Mouse (Mus musculus): ENCODE results near the gene Fam118a.

Gene Fam118a

DNA sequence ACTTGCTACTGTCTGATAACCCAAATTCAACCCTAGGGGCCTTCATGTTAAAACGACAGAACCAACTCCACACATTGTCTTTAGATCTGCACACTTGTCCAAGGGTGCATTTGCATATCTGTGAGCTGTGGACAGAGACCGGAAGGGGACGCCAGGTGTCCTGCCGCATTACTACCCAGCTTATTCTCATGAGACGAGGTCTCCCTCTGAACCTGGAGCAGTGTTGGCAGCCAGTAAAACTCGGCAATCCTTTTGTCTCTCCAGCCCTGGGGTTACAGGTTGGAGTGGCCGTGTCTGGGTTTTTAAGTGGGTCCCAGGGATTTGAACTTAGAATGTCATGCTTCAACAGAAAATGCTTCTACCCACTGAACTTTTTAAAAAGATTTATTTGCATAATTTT, 28.8 kb upstream of the Fam118a start:
- ChIA-PET CTCF (interaction anchor here (0.6 to 2.7 kb wide), 14 partner anchors 11 to 621 kb away, joined by 3 to 22 read pairs (median 4); partner anchors contain the start of genes 5031439G07Rik (in 1 of the 4) and Upk3a (in 1 of the 4)), POLR2A (interaction anchor here in 3 of 4 experiments (0.6 to 1.5 kb wide), 6 partner anchors 11 to 244 kb away, joined by 3 to 5 read pairs (median 4); partner anchors contain the start of gene 5031439G07Rik (in 1 of the 3))

DNA sequence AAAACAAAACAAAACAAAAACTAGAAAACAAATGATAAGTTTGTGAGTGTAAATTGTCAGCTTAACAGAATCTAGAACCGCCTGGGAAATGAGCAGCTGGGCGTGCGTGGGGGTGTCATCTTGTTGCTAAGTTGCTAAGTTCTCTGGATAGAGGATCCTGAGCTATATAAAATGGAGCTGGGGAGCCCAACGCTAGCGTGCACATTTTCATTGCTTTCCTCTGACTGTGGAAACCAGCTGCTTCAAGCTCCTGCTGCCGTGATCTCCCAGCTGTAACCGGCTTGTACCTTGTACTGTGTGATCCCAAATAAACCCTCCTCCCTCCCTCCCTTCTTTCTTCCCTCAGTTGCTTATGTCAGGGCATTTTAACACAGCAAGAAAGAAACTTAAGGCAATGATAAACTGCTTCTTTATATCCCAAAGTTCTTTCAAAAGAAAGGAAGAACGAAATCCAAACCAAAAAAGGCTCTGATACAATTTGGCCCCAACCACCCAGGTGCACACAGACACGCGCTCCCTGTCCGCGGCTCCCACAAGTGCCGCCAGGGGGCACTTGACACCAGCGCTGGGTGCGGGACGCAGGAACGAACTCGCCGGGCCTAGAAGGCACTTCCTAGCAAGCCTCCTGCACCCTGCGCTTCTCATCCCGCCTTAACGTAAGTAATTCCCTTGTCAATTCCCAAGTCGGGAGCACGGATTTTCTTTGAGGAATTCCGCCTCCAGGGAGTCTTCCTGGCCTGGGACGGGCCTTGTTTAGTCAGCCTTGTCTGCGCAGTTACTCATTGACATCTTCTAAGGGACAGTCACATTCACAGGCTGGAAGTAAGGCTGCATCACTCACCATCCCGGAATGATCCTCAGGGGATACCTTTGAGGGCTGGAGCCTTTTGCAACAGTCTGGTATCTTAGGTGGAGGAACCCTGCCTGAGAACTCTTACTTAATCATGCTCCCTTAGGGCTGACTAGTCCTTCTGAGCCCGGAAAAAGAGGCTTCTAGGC, 27.5 kb upstream of the Fam118a start:
- CTCF ChIA-PET = interaction anchor here (0.6 to 2.7 kb wide), 26 partner anchors 11 to 282 kb away, joined by 3 to 22 read pairs (median 4); partner anchors contain the start of genes 5031439G07Rik (in 1 of the 4) and Upk3a (in 1 of the 4)
- POLR2A ChIA-PET = interaction anchor here in 3 of 4 experiments (0.7 to 1.4 kb wide), 5 partner anchors 13 to 809 kb away, joined by 3 to 10 read pairs (median 3); partner anchors contain the start of genes 5031439G07Rik (in 2 of the 3) and Samm50 (in 1 of the 3)

DNA sequence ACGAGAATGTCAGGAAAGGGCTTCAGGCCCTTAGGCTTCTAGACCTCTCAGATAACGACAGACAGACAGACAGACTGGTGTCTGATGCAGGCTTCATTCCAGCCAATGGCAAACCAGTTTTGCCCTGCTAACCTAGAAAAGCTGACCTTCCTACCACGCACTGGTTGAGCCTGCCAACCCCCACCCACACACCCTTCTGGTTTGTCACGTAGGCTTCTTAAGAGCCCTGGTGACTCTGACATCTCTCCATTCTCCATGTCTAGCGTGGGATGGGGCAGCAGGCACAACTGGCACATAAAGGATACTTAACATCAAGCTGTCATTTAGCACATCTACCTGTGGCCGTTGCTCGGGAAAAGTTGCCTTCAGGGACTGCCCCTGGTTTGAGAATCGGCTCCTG, 19.1 kb upstream of the Fam118a start:
- ChIA-PET POLR2A (interaction anchor here in 2 of 4 experiments (0.8 to 1.1 kb wide), 3 partner anchors 11 to 33 kb away, joined by 3 read pairs; no protein-coding TSS in a partner anchor), CTCF (interaction anchor here in 1 of 4 experiments (0.9 kb wide), 1 partner anchor 264 kb away, joined by 3 read pairs; no protein-coding TSS in a partner anchor)

DNA sequence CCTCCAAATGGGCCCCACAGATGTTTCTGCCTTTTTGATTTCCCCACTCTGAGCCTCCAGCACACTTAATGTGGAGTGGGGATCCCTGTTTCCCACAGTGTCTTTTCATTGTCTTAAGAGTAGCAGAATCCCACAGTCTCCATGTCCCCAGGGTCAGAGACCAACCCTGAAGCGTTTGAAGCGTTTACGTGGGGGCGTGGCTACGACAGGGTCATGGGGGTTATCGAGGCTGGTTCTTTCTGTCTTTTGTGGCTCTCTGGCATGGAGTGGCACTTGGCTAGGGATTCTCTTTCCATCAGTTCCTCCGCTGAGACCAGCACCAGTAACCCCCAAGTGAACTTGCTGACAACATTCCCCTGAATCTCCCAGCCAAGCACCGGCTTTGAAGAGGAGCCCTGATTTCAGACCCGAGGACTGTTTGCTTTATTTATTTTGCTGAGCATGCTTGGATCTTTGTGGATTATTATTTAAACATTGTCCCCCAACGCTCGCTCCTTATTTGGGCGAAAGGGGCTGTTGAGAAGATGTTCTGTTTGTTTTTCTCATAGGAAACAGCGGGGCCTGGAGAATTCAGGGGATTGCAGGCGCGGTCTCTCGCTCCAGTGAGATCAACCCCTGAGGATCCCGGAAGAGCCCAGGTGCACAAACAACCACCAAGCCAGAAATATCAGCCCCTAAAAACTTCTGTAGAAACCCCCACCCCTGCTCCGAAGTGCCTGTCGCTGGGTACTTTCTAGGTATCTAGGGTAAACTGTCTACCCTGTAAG, 16.7 kb upstream of the Fam118a start:
- ChIA-PET CTCF (interaction anchor here in 2 of 4 experiments (0.8 to 1.2 kb wide), 3 partner anchors 11 to 30 kb away, joined by 3 read pairs; no protein-coding TSS in a partner anchor), POLR2A (interaction anchor here in 1 of 4 experiments (1.4 to 1.5 kb wide), 2 partner anchors 12 to 25 kb away, joined by 4 read pairs; no protein-coding TSS in a partner anchor)

DNA sequence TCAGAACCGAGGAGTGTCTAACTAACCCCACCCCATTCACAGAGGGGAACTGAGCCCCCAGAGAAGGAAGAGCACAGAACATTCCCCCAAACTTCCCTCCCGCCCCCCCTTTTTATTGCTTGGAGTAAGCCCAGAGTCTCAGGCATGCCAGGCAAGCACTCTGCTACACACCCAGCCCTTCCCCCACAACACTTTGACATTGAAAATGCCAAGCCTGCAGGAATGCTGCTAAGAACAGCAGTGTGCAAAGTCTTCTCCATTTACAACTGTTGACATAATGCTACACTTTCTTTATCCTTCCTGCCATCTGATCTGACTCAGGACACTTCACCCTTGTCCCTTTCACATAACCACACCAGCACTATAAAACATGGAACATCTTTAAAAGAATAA, 16.1 kb upstream of the Fam118a start:
- POLR2A ChIA-PET = no interaction called here

DNA sequence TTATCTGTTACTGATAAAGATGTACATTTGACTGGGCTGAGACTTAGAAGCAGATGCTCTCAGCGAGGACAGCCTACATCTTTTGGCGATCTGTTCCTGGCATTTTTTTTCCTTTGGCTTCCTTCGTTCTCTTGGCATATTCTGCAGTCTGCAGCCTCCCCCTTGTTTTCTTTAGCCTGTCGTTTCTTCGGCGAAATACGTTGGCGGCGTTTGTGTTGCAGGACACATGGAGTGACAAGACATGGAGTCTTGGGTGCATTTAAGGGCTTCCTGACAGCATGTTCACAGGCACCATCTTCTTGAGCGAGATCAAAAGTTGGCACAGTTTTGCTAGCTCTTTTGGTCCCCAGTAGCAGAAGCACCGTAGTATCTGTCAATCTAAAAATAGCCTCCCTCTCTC, 13.0 kb upstream of the Fam118a start:
- ChIA-PET CTCF (no interaction called here), POLR2A (no interaction called here)

More for the DNA sequence above, 16.1 kb upstream of the Fam118a start:
- CTCF ChIA-PET = no interaction called here

DNA sequence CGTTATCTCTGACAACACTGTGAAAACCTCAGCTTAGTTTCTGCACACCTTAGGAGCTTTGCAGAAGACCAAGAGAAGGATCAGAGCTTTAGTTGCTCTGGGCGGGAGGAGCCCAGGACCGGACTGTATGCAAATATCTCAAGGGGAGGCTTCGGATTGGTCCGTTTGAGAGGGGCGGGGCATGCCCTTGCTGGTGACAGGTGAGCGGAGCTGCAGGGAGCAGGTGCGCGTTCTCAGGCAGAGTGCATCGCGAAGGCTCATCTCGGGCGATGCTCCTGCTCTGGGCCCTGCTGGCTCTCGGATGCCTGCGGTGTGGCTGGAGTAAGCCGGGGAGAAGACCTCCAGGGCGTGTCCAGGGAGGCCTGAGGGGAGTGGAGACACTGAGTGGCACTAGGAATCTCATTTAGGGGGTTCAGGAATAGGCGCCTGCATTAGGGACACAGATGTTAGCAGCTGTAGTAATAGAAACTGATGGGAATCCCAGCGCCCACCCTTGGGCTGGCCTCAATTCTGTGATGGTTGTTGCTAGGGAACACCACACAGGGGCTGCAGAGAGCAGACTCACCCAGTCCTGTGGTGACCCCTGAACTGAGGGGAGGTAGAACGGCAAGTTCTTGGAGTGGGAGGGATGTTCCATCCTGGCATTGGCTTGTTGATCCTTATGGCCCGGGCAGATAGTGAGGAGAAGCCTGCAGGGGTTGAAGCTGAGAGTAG, 11.6 kb upstream of the Fam118a start, which contains the start of gene Upk3a:
Gene Upk3a (plus strand): TSS at position 191 of the 714 bp plus-strand sequence.
- POLR2A ChIA-PET = interaction anchor here in 3 of 4 experiments (0.6 to 1.5 kb wide), 4 partner anchors 17 to 141 kb away, joined by 3 to 4 read pairs (median 3); no protein-coding TSS in a partner anchor
- CTCF ChIA-PET = interaction anchor here in 3 of 4 experiments (0.7 to 1.7 kb wide), 7 partner anchors 17 to 343 kb away, joined by 3 to 8 read pairs (median 4); no protein-coding TSS in a partner anchor

DNA sequence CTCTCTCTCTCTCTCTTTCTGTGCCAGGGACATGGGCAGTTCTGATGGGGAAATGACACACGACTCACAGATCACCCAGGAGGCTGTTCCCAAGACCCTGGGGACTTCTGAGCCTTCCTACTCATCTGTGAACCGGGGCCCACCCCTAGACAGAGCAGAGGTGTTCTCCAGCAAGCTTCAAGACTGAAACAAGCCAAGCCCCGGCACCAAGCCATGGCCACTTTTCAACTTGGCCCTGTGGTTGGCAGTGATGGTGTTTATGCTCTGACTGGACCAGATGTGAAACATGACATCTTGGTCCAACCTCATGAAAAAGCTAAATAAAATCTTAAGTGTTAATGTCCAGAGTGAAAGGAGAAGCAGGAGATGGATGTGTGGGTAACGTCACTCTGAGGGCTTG, 6.5 kb upstream of the Fam118a start:
- ChIA-PET POLR2A (interaction anchor here in 1 of 4 experiments (0.7 kb wide), 1 partner anchor 44 kb away, joined by 3 read pairs; no protein-coding TSS in a partner anchor), CTCF (interaction anchor here in 1 of 4 experiments (0.5 kb wide), 1 partner anchor 26 kb away, joined by 4 read pairs; no protein-coding TSS in a partner anchor)

DNA sequence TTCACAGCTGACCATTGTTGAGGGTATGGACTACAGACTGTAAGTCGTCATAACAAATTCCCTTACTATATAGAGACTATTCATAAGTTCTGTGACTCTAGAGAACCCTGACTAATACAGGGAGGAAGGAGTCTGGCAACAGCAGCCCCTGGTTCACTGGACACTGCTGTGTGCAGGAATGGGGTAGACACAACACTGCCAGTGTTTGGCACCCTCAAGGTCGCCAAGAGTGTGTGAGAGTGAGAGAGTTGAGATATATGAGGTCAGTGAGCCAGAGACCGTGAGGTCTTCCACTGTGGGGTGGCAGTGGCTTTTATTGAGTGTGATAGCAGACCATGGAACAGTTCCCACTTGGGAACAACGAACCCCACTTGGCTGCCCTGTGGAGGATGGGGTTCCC, 2.6 kb upstream of the Fam118a start:
- CTCF ChIA-PET = interaction anchor here in 1 of 4 experiments (0.6 kb wide), 1 partner anchor 238 kb away, joined by 4 read pairs; no protein-coding TSS in a partner anchor
- POLR2A ChIA-PET = interaction anchor here in 1 of 4 experiments (0.8 kb wide), 1 partner anchor 11 kb away, joined by 3 read pairs; no protein-coding TSS in a partner anchor

DNA sequence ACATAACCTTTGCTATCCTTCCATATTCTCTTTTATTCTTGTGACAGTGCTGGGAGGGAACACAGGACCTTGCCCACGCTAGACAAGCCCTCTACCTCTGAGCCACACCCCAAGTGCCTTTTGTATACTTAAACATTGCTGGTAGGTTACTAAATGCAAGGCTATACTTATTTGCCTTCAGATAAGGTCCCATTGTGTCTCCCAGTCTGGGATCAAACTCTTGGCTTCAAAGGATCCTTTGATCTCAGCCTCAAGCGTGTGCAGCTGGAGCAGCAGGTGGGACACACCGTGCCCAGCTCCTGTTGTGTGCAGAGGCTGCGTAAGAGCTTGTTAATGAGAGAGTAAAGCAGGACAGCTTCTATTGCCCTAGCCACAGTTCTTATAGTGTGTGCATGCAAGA, 1.0 kb upstream of the Fam118a start:
- POLR2A ChIA-PET = interaction anchor here in 2 of 4 experiments (0.5 to 1.9 kb wide), 4 partner anchors 9 to 40 kb away, joined by 3 to 8 read pairs (median 4); partner anchors contain the start of gene 5031439G07Rik (in 2 of the 2)
- CTCF ChIA-PET = interaction anchor here in 1 of 4 experiments (0.6 kb wide), 1 partner anchor 10 kb away, joined by 3 read pairs; no protein-coding TSS in a partner anchor

DNA sequence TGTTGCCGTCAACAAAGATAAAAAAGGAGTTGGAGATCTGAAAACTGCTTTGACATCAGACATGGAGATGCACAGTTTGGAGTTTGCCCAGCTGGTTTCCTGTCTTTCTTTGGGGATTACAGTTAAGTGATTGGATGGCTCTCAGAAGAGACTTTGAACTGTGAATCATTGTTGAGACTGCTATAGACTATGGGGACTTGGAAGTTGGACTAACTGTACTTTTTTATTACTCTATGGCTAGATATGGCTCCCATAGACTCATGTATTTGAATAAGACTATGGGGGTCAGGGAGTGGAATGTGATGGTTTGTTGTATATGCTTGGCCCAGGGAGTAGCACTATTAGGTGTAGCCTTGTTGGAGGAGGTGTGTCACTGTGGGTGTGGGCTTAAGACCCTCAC, 1.9 kb downstream of the Fam118a start:
- CTCF ChIA-PET = interaction anchor here in 2 of 4 experiments (1.1 to 1.8 kb wide), 3 partner anchors 12 to 139 kb away, joined by 3 to 8 read pairs (median 5); no protein-coding TSS in a partner anchor
- POLR2A ChIA-PET = interaction anchor here in 1 of 4 experiments (1.6 kb wide), 1 partner anchor 27 kb away, joined by 3 read pairs; no protein-coding TSS in a partner anchor

DNA sequence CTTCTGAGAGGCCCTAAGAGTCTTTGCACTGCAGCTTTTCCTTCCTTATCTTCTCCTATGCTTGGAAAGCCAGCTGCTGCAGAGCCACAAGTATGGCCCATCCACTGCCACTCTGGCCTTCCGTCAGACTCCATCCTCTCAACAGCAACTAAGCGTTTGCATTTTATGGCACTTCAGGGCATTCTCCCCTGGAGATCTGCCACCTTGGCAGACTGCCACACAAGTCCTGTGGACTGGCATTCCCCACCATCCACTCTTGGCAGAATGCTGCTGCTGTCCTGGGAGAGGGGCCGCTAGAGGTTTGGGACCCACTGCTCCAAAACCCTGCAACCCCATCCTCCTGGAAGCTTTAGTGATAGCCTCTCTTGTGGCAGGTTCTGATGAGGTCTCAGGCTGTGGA, 3.1 kb downstream of the Fam118a start:
- ChIA-PET POLR2A (no interaction called here), CTCF (no interaction called here)

DNA sequence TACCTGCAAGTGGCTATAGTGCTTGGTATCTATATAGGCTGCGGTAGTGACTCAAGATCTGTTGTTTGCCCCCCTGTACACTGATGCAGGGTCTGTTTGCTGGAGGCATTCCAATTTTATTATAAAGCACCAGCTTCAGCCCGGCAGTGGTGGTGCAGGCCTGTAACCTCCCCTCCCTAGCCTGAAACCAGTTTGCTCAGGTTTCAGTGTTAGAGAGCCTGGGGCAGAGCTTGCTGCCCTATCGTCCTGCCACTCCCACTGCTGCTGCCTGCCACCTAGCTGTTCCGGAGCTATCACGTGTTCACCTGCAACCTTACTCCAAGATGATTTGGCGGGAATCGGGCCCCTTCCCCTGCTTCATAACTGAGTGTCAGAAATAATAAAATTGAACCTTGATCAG, 5.2 kb downstream of the Fam118a start:
- CTCF ChIA-PET = interaction anchor here in 3 of 4 experiments (0.5 to 1.2 kb wide), 8 partner anchors 8 to 476 kb away, joined by 3 to 7 read pairs (median 4); no protein-coding TSS in a partner anchor
- POLR2A ChIA-PET = interaction anchor here (0.5 to 1.7 kb wide), 16 partner anchors 9 to 876 kb away, joined by 3 to 8 read pairs (median 4); partner anchors contain the start of genes Upk3a (in 2 of the 4) and 5031439G07Rik (in 1 of the 4)

DNA sequence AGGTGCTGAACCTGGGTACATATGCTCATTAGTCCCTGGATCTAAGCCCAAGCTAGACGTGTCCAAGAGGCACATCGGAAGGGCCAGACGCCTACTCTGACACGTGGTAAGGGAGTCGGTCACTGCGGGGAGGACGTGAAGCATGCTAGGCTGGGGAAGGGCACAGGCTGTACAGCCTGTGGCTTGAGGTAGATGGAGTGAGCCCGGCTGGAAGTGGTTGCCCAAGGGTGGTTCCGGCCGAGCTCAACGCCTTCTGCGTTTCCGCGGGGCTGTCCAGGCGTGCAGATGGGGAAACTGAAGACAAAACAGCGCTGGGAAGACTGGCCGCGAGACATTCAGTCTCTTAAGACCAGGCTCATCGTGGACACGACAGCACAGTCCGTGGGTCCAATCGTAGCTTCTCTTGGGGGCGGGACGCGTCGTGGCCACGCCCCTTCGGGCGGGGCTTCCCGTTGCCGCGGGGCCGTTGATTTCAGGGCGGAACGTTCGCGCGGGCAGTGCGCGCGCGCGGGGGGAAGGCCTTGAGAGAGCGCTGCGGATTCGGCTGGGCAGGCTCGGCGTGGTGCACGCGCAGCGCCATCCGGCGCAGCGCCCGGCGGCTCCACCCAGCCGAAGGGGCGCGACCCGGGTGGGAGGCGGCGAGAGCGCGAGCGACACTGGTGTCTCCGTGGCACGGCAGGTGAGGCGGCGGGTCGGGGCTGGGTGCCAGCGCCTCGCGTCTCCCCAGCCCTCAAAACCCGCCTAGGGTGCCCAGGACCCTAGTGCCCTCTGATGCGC, 8.0 kb downstream of the Fam118a start:
- CTCF ChIA-PET = interaction anchor here in 3 of 4 experiments (0.6 to 1.2 kb wide), 9 partner anchors 9 to 335 kb away, joined by 3 to 9 read pairs (median 4); no protein-coding TSS in a partner anchor
- POLR2A ChIA-PET = interaction anchor here in 3 of 4 experiments (0.7 to 3.6 kb wide), 38 partner anchors 9 to 774 kb away, joined by 3 to 17 read pairs (median 4); partner anchors contain the start of genes Nup50 (in 3 of the 3), 5031439G07Rik (in 2 of the 3), Cdpf1 (in 1 of the 3) and Fbln1 (in 1 of the 3)

DNA sequence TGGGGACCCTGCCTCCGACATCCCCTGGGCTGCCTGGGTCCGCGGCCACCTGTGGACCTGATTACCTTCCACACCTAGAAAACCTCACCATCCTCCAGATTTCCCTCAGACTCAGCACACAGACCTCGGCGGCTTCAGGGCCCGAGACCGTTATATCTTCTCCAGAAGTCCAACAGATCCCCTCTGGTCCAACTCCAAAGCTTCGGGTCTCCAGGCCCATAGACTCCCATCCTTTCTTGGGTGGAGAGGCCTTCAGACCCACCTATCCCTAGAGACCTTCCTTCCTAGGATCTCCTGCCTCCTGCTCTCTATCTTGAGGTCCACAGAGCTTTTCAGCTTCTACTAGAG, 8.6 kb downstream of the Fam118a start:
- ChIA-PET CTCF (interaction anchor here in 2 of 4 experiments (1.0 to 1.2 kb wide), 7 partner anchors 10 to 335 kb away, joined by 3 to 9 read pairs (median 3); no protein-coding TSS in a partner anchor), POLR2A (interaction anchor here in 3 of 4 experiments (0.6 to 3.6 kb wide), 33 partner anchors 8 to 774 kb away, joined by 3 to 17 read pairs (median 4); partner anchors contain the start of genes Nup50 (in 3 of the 3), 5031439G07Rik (in 2 of the 3), Cdpf1 (in 1 of the 3) and Fbln1 (in 1 of the 3))

All from embryonic stem cell, embryonic (primary cell).